ENCODE assay signal across 21 mouse cellular contexts in the genomic region with DNA sequence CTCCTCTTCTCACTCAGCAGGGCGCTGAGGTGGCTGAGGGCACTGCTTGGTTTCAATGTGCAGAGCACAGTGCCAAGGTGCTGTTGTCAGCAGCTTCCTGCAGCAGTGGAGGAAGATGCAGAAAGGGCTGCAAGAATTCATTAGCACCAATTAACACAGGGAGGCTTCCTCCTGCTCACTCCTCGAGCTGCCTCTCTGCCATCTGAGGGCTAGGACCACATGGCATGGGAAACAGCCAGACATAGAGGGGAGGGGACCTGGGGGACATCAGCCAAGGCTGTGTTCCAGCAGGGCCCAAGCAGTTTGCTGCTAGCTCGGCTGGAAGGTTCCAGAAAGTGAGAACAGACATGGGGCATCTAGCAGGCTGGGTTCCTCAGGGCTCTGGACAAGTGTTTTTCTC. TPM values are rescaled to one million over a fixed set of nuclear protein-coding genes. Genes with fewer than 3 reads are reported as not detected.
DNase-seq lines count a peak whose midpoint lies in the region; ATAC-seq and TF ChIP-seq lines count a peak whose summit lies in the region.
"Had no signal": no experiment of that assay in that cellular context is flagged by ENCODE, and none has a peak within 500 bp of the region (broad histone marks: within the 10 kb centered on the region; RNA-seq: fewer than 3 reads in every experiment).

No protein-coding gene starts in this region.

- no peaks in the 10 kb centered on the region for H3K9me3 ChIP-seq in forebrain, embryonic 14.5 days (replicated peaks; ENCODE audit: control insufficient read depth, low read length)
- no peaks in the 10 kb centered on the region for H3K9me3 ChIP-seq in liver, embryonic 11.5 days (ENCODE audit: control insufficient read depth, low read length)
- H3K9me3 ChIP-seq: heart, embryonic 13.5 days; hindbrain, embryonic 15.5 days; kidney, embryonic 15.5 days; midbrain, embryonic 13.5 days; stomach, embryonic 15.5 days had no signal

- H3K36me3 ChIP-seq in forebrain, embryonic 14.5 days (ENCODE audit: control insufficient read depth, insufficient read depth, low read length), result no peaks in the 10 kb centered on the region
- H3K36me3 ChIP-seq in liver, embryonic 11.5 days (ENCODE audit: control insufficient read depth, insufficient read depth, low read length), result no peaks in the 10 kb centered on the region
- H3K36me3 ChIP-seq: heart, embryonic 13.5 days; hindbrain, embryonic 15.5 days; kidney, embryonic 15.5 days; midbrain, embryonic 13.5 days; stomach, embryonic 15.5 days had no signal

- no peak overlapping the region for H3K4me2 ChIP-seq in forebrain, embryonic 14.5 days (ENCODE audit: low read length)
- H3K4me2 ChIP-seq in liver, embryonic 11.5 days, result no peak overlapping the region
- H3K4me2 ChIP-seq: heart, embryonic 13.5 days; hindbrain, embryonic 15.5 days; kidney, embryonic 15.5 days; midbrain, embryonic 13.5 days; stomach, embryonic 15.5 days had no signal

- WGBS in forebrain, embryonic 14.5 days, result 41% methylated on average over 3 of the region's 3 CpGs
- WGBS in liver, embryonic 11.5 days, result 58% methylated on average over 3 of the region's 3 CpGs

- TF ChIP-seq CTCF in left cerebral cortex, adult 2 months (IDR thresholded peaks at IDR 0.05), result no peak

- DNase-seq in left cerebral cortex, adult 2 months (ENCODE audit: extremely low spot score in 1 of 2, low spot score in 2 of 2), result peak in 1 of 2 experiments; percentile 12
- no peak for DNase-seq in left cerebral cortex, postnatal 36 days (ENCODE audit: low spot score in 2 of 2)
- peak; percentile 32 for DNase-seq in cerebellum, adult 8-10 months
- peak; percentile 56 to 60 for DNase-seq in cerebellum, postnatal 14 days
- DNase-seq in forebrain, embryonic 14.5 days (ENCODE audit: low spot score), result peak; percentile 72
- no peak for DNase-seq in spleen, postnatal 14 days (ENCODE audit: low spot score in 2 of 2)
- DNase-seq in testis, postnatal 10 days (ENCODE audit: low spot score), result no peak
- no peak for DNase-seq in liver, embryonic 11.5 days (ENCODE audit: low spot score)
- DNase-seq: adrenal gland, adult 2 months; heart, adult 11 months; kidney, postnatal 4 days; lung, postnatal 10 days; spleen, adult 18-20 months; thymus, adult 2 months had no signal

- peaks cover 12% of the 10 kb centered on the region; the same call in 1 of the 2 replicates for H3K4me1 ChIP-seq in forebrain, embryonic 14.5 days (ENCODE audit: control insufficient read depth, insufficient read depth, low read length)
- no peaks in the 10 kb centered on the region for H3K4me1 ChIP-seq in liver, embryonic 11.5 days (replicated peaks; ENCODE audit: control insufficient read depth, insufficient read depth, low read length)
- H3K4me1 ChIP-seq: heart, embryonic 13.5 days; kidney, embryonic 15.5 days had no signal

- H3K9ac ChIP-seq in forebrain, embryonic 14.5 days (ENCODE audit: low read length), result no peak overlapping the region
- H3K9ac ChIP-seq in liver, embryonic 11.5 days (ENCODE audit: low read depth, low read length), result no peak overlapping the region
- H3K9ac ChIP-seq: heart, embryonic 13.5 days; hindbrain, embryonic 15.5 days; kidney, embryonic 15.5 days; midbrain, embryonic 13.5 days; stomach, embryonic 15.5 days had no signal

- H3K4me3 ChIP-seq in left cerebral cortex, adult 2 months, result no peak overlapping the region
- H3K4me3 ChIP-seq in forebrain, embryonic 14.5 days (ENCODE audit: low read depth, low read length), result no peak overlapping the region
- no peak overlapping the region for H3K4me3 ChIP-seq in liver, embryonic 11.5 days (ENCODE audit: low read depth, low read length)
- H3K4me3 ChIP-seq: heart, embryonic 13.5 days; hindbrain, embryonic 15.5 days; kidney, embryonic 15.5 days; midbrain, embryonic 13.5 days; myocyte; stomach, embryonic 15.5 days had no signal

- H3K27ac ChIP-seq in left cerebral cortex, adult 2 months, result peak overlapping the region; percentile 44
- H3K27ac ChIP-seq in forebrain, embryonic 14.5 days (ENCODE audit: low read depth, low read length), result peak overlapping the region; percentile 50
- no peak overlapping the region for H3K27ac ChIP-seq in liver, embryonic 11.5 days (ENCODE audit: low read depth, low read length)
- H3K27ac ChIP-seq: heart, embryonic 13.5 days; hindbrain, embryonic 15.5 days; kidney, embryonic 15.5 days; midbrain, embryonic 13.5 days; stomach, embryonic 15.5 days had no signal

- ATAC-seq in forebrain, embryonic 14.5 days, result peak; percentile 59
- ATAC-seq in liver, embryonic 11.5 days (replicated peaks; ENCODE audit: low FRiP score), result no peak
- ATAC-seq: intestine, embryonic 16.5 days; midbrain, embryonic 13.5 days had no signal

- intact Hi-C loops in left cerebral cortex, adult 2 months (cut with DNase I), result no loop called here
- intact Hi-C loops in left cerebral cortex, postnatal 36 days (cut with DNase I), result no loop called here

- H3K27me3 ChIP-seq in forebrain, embryonic 14.5 days (replicated peaks; ENCODE audit: control insufficient read depth, insufficient read depth, low read length), result no peaks in the 10 kb centered on the region
- H3K27me3 ChIP-seq in liver, embryonic 11.5 days (replicated peaks; ENCODE audit: control insufficient read depth, insufficient read depth, low read length), result no peaks in the 10 kb centered on the region
- H3K27me3 ChIP-seq: hindbrain, embryonic 15.5 days; stomach, embryonic 15.5 days had no signal

RNA-seq across cellular contexts. Expression of a gene that starts 10.6 kb away (rescaled TPM):
- 100 to 1,000 TPM; 178 to 185 TPM for total RNA-seq in left cerebral cortex, adult 2 months (2021)
- 100 to 1,000 TPM; 171 to 177 TPM for total RNA-seq in left cerebral cortex, postnatal 36 days (2021)
- polyA plus RNA-seq in forebrain, embryonic 14.5 days (2014; fragmentation: Nextera tagmentation; extraction: Ambion mirVana), result 29.0 and 33.2 TPM in 2 replicates
- 4.5 and 4.8 TPM in 2 replicates for polyA plus RNA-seq in liver, embryonic 11.5 days (2014; fragmentation: Nextera tagmentation; extraction: Ambion mirVana)

Comparison
In these comparisons a context has a peak if more than half of its experiments do, and no peak if none do; other contexts are left out.
1. DNase-seq: peak in cerebellum, adult 8-10 months (single experiment), cerebellum, postnatal 14 days (2 of 2) and forebrain, embryonic 14.5 days (single experiment); none in left cerebral cortex, postnatal 36 days (0 of 2), spleen, postnatal 14 days (0 of 2), testis, postnatal 10 days (single experiment) and liver, embryonic 11.5 days (single experiment).